Mouse (Mus musculus): ENCODE measurements around the gene Cnga1.
A peak's percentile ranks its signal among the peaks of the same experiment; 100 is the strongest.

DNA sequence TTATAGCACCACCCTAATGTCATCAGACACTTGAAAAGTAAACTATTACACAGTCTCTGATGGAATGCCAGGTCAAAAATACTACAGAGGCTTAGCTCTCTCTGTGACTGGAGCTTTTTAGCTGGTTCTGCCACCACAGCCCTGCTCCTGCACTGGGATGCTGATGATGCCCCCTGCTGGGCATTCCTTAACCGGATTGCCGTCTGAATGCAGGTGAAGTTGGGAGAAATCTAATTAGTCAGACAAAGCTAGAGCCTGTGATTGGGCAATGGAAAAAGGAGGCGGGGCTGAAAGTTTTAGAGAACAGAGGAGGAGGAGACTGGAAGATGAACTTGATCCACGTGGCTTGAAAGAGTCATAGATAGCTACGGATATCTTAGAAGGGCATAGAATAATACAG lies 43.1 kb downstream of the Cnga1 start:
- no peak for TF ChIP-seq POLR2A (IDR thresholded peaks at IDR 0.05; ENCODE audit: control insufficient read depth, extremely low read depth, insufficient read depth, low read length, poor library complexity)
- peak; percentile 45; the same call in 1 of the 2 replicates for TF ChIP-seq CTCF (IDR thresholded peaks at IDR 0.05; ENCODE audit: borderline replicate concordance, control insufficient read depth, extremely low read depth, insufficient read depth, low read length, poor library complexity)
